Mouse (Mus musculus) liver, adult 2 months (tissue): Measurements from ENCODE around the gene Olfr959. TPM values are rescaled to one million over a fixed set of nuclear protein-coding genes. Genes with fewer than 3 reads are reported as not detected.

ENCODE experiments used
- DNase-seq: peaks from one replicate; pipeline ENCODE4 v3.0.0-alpha.2; 2011; ENCODE audit warnings: low read depth, low spot score; ENCODE audit errors: extremely low read depth
- H3K27ac ChIP-seq: fragments of 200-500 bp; replicated peaks from 2 replicates; pipeline ENCODE4 v1.5.1; 2012; ENCODE audit warnings: low read depth, mild to moderate bottlenecking, control low read depth, inconsistent platforms, low read length; ENCODE audit not compliant: insufficient read depth
- H3K27me3 ChIP-seq: fragments of 200-500 bp; 2 replicates; pipeline ENCODE4 v1.6.1; 2012; ENCODE audit warnings: mild to moderate bottlenecking, moderate library complexity, low read length, inconsistent platforms; ENCODE audit not compliant: control insufficient read depth, insufficient read depth
- H3K36me3 ChIP-seq: fragments of 200-500 bp; 2 replicates; pipeline ENCODE4 v1.6.1; 2012; ENCODE audit warnings: low read length, inconsistent platforms; ENCODE audit not compliant: control insufficient read depth, insufficient read depth
- H3K4me1 ChIP-seq: fragments of 200-500 bp; 2 replicates; pipeline ENCODE4 v1.6.1; 2011; ENCODE audit warnings: low read length; ENCODE audit not compliant: control insufficient read depth, insufficient read depth
- H3K4me3 ChIP-seq: fragments of 200-500 bp; 2 replicates; pipeline ENCODE4 v1.5.1; 2011; ENCODE audit warnings: low read depth, mild to moderate bottlenecking, control low read depth, low read length, moderate library complexity; ENCODE audit not compliant: insufficient read depth
- H3K79me2 ChIP-seq: fragments of 200-500 bp; 2 replicates; pipeline ENCODE4 v1.6.1; 2012; ENCODE audit warnings: inconsistent platforms, mild to moderate bottlenecking, low read length, moderate library complexity; ENCODE audit not compliant: control insufficient read depth, insufficient read depth
- H3K9ac ChIP-seq: fragments of 200-500 bp; 2 replicates; pipeline ENCODE4 v1.6.1; 2012; ENCODE audit warnings: low read depth, mild to moderate bottlenecking, control low read depth, inconsistent platforms, low read length
- CTCF ChIP-seq: fragments of 200-500 bp; IDR thresholded peaks from 2 replicates; pipeline ENCODE4 v1.5.1; 2011; ENCODE audit warnings: low read depth, low read length, control low read depth
- POLR2A ChIP-seq: fragments of 200-500 bp; IDR thresholded peaks from 2 replicates; pipeline ENCODE4 v1.6.1; 2011; ENCODE audit warnings: low read length, control low read depth; ENCODE audit not compliant: insufficient read depth; ENCODE audit errors: extremely low read depth
- WGBS: fragments of 180-500 bp; shearing (Covaris S2); methylation state at CpG from one replicate; pipeline ENCODE4 v1.1.7; 2018; 5-methylcytosine and 5-hydroxymethylcytosine counted together
- polyA plus RNA-seq: library from polyadenylated mRNA; depleted of rRNA; stranded (reverse); fragments of >200 nt; gene quantifications from 2 replicates; pipeline ENCODE4 v1.2.3, GENCODE M21; 2012; rRNA removed
- total RNA-seq: library from RNA; depleted of rRNA; stranded (reverse); fragments of >200 nt; gene quantifications from 2 replicates; pipeline ENCODE4 v1.2.3, GENCODE M21; 2014; rRNA removed

Gene Olfr959
- total and polyA plus RNA-seq, 2 experiments, result not detected

- no peak for DNase-seq
- H3K79me2 ChIP-seq, result no peaks in the 10 kb centered on the region
- no peak overlapping the region for H3K4me3 ChIP-seq
- 55% methylated on average over 3 of the region's 3 CpGs for WGBS
- no peak overlapping the region for H3K9ac ChIP-seq
- H3K27me3 ChIP-seq, result 0 out of 2 replicates have a peak, but pooled peaks cover 4% of the 10 kb centered on the region
- no peaks in the 10 kb centered on the region for H3K4me1 ChIP-seq
- no peak overlapping the region for H3K27ac ChIP-seq
- no peaks in the 10 kb centered on the region for H3K36me3 ChIP-seq
- no peak for TF ChIP-seq CTCF
- no peak for TF ChIP-seq POLR2A
Measured at GRCm38 (mm10) chr9:39557529-39558348, 17.6 kb downstream of the Olfr959 start.

- no peaks in the 10 kb centered on the region for H3K4me1 ChIP-seq
- H3K36me3 ChIP-seq, result no peaks in the 10 kb centered on the region
- H3K4me3 ChIP-seq, result no peak within 1 kb of the TSS
- no peaks in the 10 kb centered on the region for H3K79me2 ChIP-seq
- no peak for TF ChIP-seq POLR2A
- TF ChIP-seq CTCF, result no peak
- H3K27me3 ChIP-seq, result 0 out of 2 replicates have a peak, but pooled peaks cover 4% of the 10 kb centered on the region
- H3K9ac ChIP-seq, result no peak within 1 kb of the TSS
- no peak within 1 kb of the TSS for H3K27ac ChIP-seq
- WGBS, result 68% methylated on average over 2 of the region's 2 CpGs
- no peak for DNase-seq
Measured at GRCm38 (mm10) chr9:39553946-39554345, 21.4 kb downstream of the Olfr959 start, which contains the start of gene Olfr958. Gene Olfr958, minus strand, starts transcription at chr9:39554054.

DNA sequence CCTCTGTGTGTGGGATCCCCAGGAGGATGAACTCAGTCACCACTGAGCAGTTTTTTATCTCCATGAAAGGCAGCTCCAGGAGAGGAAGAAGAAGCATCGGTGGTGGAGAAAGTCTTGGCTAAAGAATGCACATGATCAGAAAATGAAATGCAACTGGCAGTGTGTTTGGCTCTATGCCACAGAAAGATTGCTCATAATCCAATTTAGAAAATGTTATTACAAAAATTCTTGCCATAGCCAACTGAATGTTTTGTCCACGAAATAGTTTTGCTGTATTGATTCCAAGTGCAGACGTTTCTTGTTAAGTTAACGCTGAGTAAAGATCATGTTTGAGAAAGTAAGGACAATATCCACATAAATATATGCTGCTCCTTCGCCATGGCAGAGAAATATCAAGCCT lies 24.6 kb downstream of the Olfr959 start:
- 0 out of 2 replicates have a peak, but pooled peaks cover 3% of the 10 kb centered on the region for H3K27me3 ChIP-seq
- WGBS, result 75% methylated on average over 5 of the region's 5 CpGs

DNA sequence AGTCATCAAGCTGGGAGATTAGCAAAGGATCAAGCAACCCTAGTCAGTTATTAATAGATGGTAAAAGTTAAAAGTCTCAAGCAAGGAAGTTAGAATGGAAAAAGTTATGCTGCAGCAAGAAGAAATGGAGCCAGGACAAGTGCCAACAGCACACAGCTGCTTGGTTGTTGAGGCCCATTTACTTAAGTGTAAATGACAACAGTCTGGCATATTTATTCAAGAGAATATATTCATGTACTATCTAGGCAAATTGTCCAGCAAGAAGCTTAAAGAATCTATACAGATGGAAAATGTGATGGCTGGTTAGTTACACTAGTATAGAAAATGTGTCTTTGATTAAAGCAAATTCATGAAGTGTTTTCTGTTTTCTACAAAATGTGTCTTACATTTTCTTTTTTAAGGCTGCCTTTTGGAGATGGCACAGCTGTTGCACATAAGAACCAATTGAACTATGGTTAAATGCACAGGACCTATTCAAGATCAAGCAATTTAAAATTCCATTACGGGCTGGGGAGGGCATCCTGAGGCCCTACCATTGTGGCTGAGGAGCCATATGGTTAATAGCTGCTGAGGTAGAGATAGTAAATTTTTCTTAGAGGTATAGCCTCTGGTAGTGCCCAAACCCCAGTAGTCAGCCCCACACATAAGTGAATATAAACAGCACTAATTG lies 51.6 kb downstream of the Olfr959 start:
- no peaks in the 10 kb centered on the region for H3K27me3 ChIP-seq
- no peaks in the 10 kb centered on the region for H3K4me1 ChIP-seq
- no peaks in the 10 kb centered on the region for H3K36me3 ChIP-seq
- DNase-seq, result no peak
- H3K27ac ChIP-seq, result no peak overlapping the region
- no peak overlapping the region for H3K9ac ChIP-seq
- H3K4me3 ChIP-seq, result no peak overlapping the region
- H3K79me2 ChIP-seq, result no peaks in the 10 kb centered on the region
- TF ChIP-seq CTCF (no peak), POLR2A (no peak)
- WGBS, result 86% methylated on average over 1 of the region's 1 CpGs

More for the DNA sequence above, 24.6 kb downstream of the Olfr959 start:
- Histone ChIP-seq H3K36me3 (no peaks in the 10 kb centered on the region), H3K4me3 (no peak overlapping the region), H3K27ac (no peak overlapping the region), H3K9ac (no peak overlapping the region), H3K4me1 (no peaks in the 10 kb centered on the region), H3K79me2 (no peaks in the 10 kb centered on the region)
- DNase-seq, result peak; percentile 1
- TF ChIP-seq POLR2A (no peak), CTCF (no peak)

Other genes starting within 250 kb of the Olfr959 start
- not detected in 2 replicates for gene Olfr948, start 249.5 kb downstream of the Olfr959 start, total RNA-seq
- not detected in 2 replicates for gene Olfr948, start 249.5 kb downstream of the Olfr959 start, polyA plus RNA-seq
- not detected in 2 replicates for gene Olfr951, start 188.2 kb downstream of the Olfr959 start, total RNA-seq
- not detected in 2 replicates for gene Olfr951, start 188.2 kb downstream of the Olfr959 start, polyA plus RNA-seq
- not detected in 2 replicates for gene Olfr952, start 148.4 kb downstream of the Olfr959 start, total RNA-seq
- not detected in 2 replicates for gene Olfr952, start 148.4 kb downstream of the Olfr959 start, polyA plus RNA-seq
- gene Olfr954, start 118.9 kb downstream of the Olfr959 start, total RNA-seq, result not detected in 2 replicates
- gene Olfr954, start 118.9 kb downstream of the Olfr959 start, polyA plus RNA-seq, result not detected in 2 replicates
- not detected in 2 replicates for gene Olfr955, start 103.6 kb downstream of the Olfr959 start, total RNA-seq
- not detected in 2 replicates for gene Olfr955, start 103.6 kb downstream of the Olfr959 start, polyA plus RNA-seq
- gene Olfr44, start 81.6 kb downstream of the Olfr959 start, total RNA-seq, result not detected in 2 replicates
- gene Olfr44, start 81.6 kb downstream of the Olfr959 start, polyA plus RNA-seq, result not detected in 2 replicates
- not detected in 2 replicates for gene Olfr957, start 59.8 kb downstream of the Olfr959 start, total RNA-seq
- not detected in 2 replicates for gene Olfr957, start 59.8 kb downstream of the Olfr959 start, polyA plus RNA-seq
- gene Olfr958, start 21.5 kb downstream of the Olfr959 start, total RNA-seq, result not detected in 2 replicates
- gene Olfr958, start 21.5 kb downstream of the Olfr959 start, polyA plus RNA-seq, result not detected in 2 replicates
- gene AW551984, start 28.8 kb upstream of the Olfr959 start, total RNA-seq, result 0.07 and 0.09 TPM in 2 replicates
- gene AW551984, start 28.8 kb upstream of the Olfr959 start, polyA plus RNA-seq, result 0.01 and 0.13 TPM in 2 replicates
- not detected in 2 replicates for gene Olfr148, start 35.1 kb upstream of the Olfr959 start, total RNA-seq
- gene Olfr148, start 35.1 kb upstream of the Olfr959 start, polyA plus RNA-seq, result not detected in 2 replicates
- not detected in 2 replicates for gene Olfr960, start 45.8 kb upstream of the Olfr959 start, total RNA-seq
- not detected in 2 replicates for gene Olfr960, start 45.8 kb upstream of the Olfr959 start, polyA plus RNA-seq
- not detected in 2 replicates for gene Olfr961, start 69.5 kb upstream of the Olfr959 start, total RNA-seq
- gene Olfr961, start 69.5 kb upstream of the Olfr959 start, polyA plus RNA-seq, result not detected in 2 replicates
- gene Olfr963, start 91.6 kb upstream of the Olfr959 start, total RNA-seq, result not detected in 2 replicates
- gene Olfr963, start 91.6 kb upstream of the Olfr959 start, polyA plus RNA-seq, result not detected in 2 replicates
- gene Olfr149, start 131.5 kb upstream of the Olfr959 start, total RNA-seq, result not detected in 2 replicates
- not detected in 2 replicates for gene Olfr149, start 131.5 kb upstream of the Olfr959 start, polyA plus RNA-seq
- gene Olfr965, start 135.8 kb upstream of the Olfr959 start, total RNA-seq, result not detected in 2 replicates
- gene Olfr965, start 135.8 kb upstream of the Olfr959 start, polyA plus RNA-seq, result not detected in 2 replicates
- not detected in 2 replicates for gene Olfr150, start 155.4 kb upstream of the Olfr959 start, total RNA-seq
- gene Olfr150, start 155.4 kb upstream of the Olfr959 start, polyA plus RNA-seq, result not detected in 2 replicates
- not detected in 2 replicates for gene Olfr967, start 170.7 kb upstream of the Olfr959 start, total RNA-seq
- not detected in 2 replicates for gene Olfr967, start 170.7 kb upstream of the Olfr959 start, polyA plus RNA-seq
- not detected in 2 replicates for gene Olfr968, start 207.7 kb upstream of the Olfr959 start, total RNA-seq
- not detected in 2 replicates for gene Olfr968, start 207.7 kb upstream of the Olfr959 start, polyA plus RNA-seq
- gene Olfr969, start 215.4 kb upstream of the Olfr959 start, total RNA-seq, result not detected in 2 replicates
- gene Olfr969, start 215.4 kb upstream of the Olfr959 start, polyA plus RNA-seq, result not detected in 2 replicates
- not detected in 2 replicates for gene Olfr970, start 233.3 kb upstream of the Olfr959 start, total RNA-seq
- gene Olfr970, start 233.3 kb upstream of the Olfr959 start, polyA plus RNA-seq, result not detected in 2 replicates